In genomic region chr16:93498800-93499199, GRCm38 (mm10) we compare ENCODE assay signal across 35 mouse cellular contexts.
"Had no signal": no experiment of that assay in that cellular context is flagged by ENCODE, and none has a peak within 500 bp of the region (broad histone marks: within the 10 kb centered on the region; RNA-seq: fewer than 3 reads in every experiment).

No protein-coding gene starts in this region.

- H3K9me3 ChIP-seq: heart, embryonic 10.5 days; hindbrain, embryonic 12.5 days; hindbrain, embryonic 15.5 days; intestine, embryonic 15.5 days had no signal

- DNase-seq: heart, postnatal 10 days; heart, postnatal 14 days; heart, postnatal 36 days; heart, postnatal 4 days; kidney, adult 11 months; kidney, adult 18-20 months; kidney, adult 2 months; kidney, adult 8-10 months; kidney, adult 9 months; kidney, postnatal 10 days; kidney, postnatal 14 days; kidney, postnatal 25 days; kidney, postnatal 36 days; kidney, postnatal 4 days; layer of hippocampus, adult 9-11 months; layer of hippocampus, postnatal 36 days had no signal

- H3K36me3 ChIP-seq: heart, embryonic 10.5 days; heart, embryonic 12.5 days; heart, embryonic 13.5 days; heart, embryonic 15.5 days; hindbrain, embryonic 10.5 days; hindbrain, embryonic 12.5 days; hindbrain, embryonic 13.5 days; hindbrain, embryonic 15.5 days; intestine, embryonic 15.5 days; kidney, embryonic 15.5 days had no signal

- H3K27ac ChIP-seq: heart, embryonic 10.5 days; heart, embryonic 13.5 days; heart, embryonic 15.5 days; hindbrain, embryonic 10.5 days; hindbrain, embryonic 12.5 days; hindbrain, embryonic 13.5 days; hindbrain, embryonic 14.5 days; hindbrain, embryonic 15.5 days; hindbrain, postnatal 0 days; intestine, embryonic 15.5 days; kidney, embryonic 15.5 days; kidney, postnatal 0 days; layer of hippocampus, adult 2 months; left cerebral cortex, adult 2 months had no signal

- H3K4me1 ChIP-seq: heart, embryonic 10.5 days; heart, embryonic 12.5 days; heart, embryonic 13.5 days; heart, embryonic 15.5 days; hindbrain, embryonic 10.5 days; hindbrain, embryonic 12.5 days; hindbrain, embryonic 13.5 days; hindbrain, embryonic 15.5 days; intestine, embryonic 15.5 days; kidney, embryonic 15.5 days had no signal

- H3K9ac ChIP-seq: heart, embryonic 12.5 days; heart, embryonic 13.5 days; heart, embryonic 15.5 days; hindbrain, embryonic 12.5 days; hindbrain, embryonic 13.5 days; hindbrain, embryonic 14.5 days; hindbrain, embryonic 15.5 days; intestine, embryonic 15.5 days; kidney, embryonic 15.5 days had no signal

- H3K4me2 ChIP-seq: heart, embryonic 11.5 days; heart, embryonic 12.5 days; heart, embryonic 13.5 days; heart, embryonic 15.5 days; hindbrain, embryonic 12.5 days; hindbrain, embryonic 13.5 days; hindbrain, embryonic 14.5 days; hindbrain, embryonic 15.5 days; intestine, embryonic 15.5 days; kidney, embryonic 15.5 days had no signal

- H3K27me3 ChIP-seq: heart, embryonic 13.5 days; heart, embryonic 15.5 days; hindbrain, embryonic 12.5 days; hindbrain, embryonic 13.5 days; hindbrain, embryonic 15.5 days; intestine, embryonic 15.5 days; kidney, embryonic 15.5 days had no signal

- H3K4me3 ChIP-seq: heart, embryonic 10.5 days; heart, embryonic 12.5 days; heart, embryonic 13.5 days; heart, embryonic 15.5 days; hindbrain, embryonic 10.5 days; hindbrain, embryonic 12.5 days; hindbrain, embryonic 13.5 days; hindbrain, embryonic 15.5 days; intestine, embryonic 15.5 days; kidney, embryonic 15.5 days; layer of hippocampus, adult 2 months; left cerebral cortex, adult 2 months had no signal

- ATAC-seq: hindbrain, embryonic 16.5 days; hindbrain, postnatal 0 days; inflammation-experienced regulatory T-cells, adult 6 months; intestine, embryonic 15.5 days; intestine, postnatal 0 days had no signal
